In the genomic region with DNA sequence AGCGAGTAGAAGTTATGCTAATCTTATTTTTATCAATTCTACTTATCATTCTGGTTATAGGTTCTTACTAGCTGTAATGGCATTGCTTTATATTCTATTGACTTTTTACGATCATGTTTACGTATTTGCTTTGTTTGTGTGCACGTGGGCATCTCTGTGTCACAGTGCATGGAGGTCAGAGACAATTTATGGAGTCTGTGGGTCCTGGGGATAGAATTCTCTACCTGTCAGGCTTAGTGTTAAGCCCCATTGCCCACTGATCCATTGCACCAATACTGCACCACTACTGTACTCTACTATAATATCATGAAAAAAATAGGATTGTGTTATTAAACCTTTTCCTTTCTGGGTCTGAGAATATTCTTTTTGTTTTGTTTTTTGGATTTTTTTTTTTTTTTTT, we compare ENCODE assay signal across 12 mouse cellular contexts.
"Had no signal": no experiment of that assay in that cellular context is flagged by ENCODE, and none has a peak within 500 bp of the region (broad histone marks: within the 10 kb centered on the region; RNA-seq: fewer than 3 reads in every experiment).

No protein-coding gene starts in this region.

- H3K9ac ChIP-seq: hindbrain, embryonic 15.5 days; limb, embryonic 13.5 days; lung, embryonic 15.5 days; midbrain, embryonic 15.5 days had no signal

- ATAC-seq: intestine, embryonic 16.5 days; midbrain, embryonic 15.5 days had no signal

- H3K9me3 ChIP-seq: hindbrain, embryonic 15.5 days; limb, embryonic 13.5 days; lung, embryonic 15.5 days; megakaryocyte, embryonic 14.5 days; midbrain, embryonic 15.5 days had no signal

- H3K4me2 ChIP-seq: limb, embryonic 13.5 days; lung, embryonic 15.5 days; midbrain, embryonic 11.5 days; midbrain, embryonic 15.5 days had no signal

- H3K4me3 ChIP-seq: hindbrain, embryonic 15.5 days; limb, embryonic 13.5 days; lung, embryonic 15.5 days; megakaryocyte, embryonic 14.5 days; midbrain, embryonic 15.5 days had no signal

- H3K27me3 ChIP-seq: hindbrain, embryonic 15.5 days; limb, embryonic 13.5 days; lung, embryonic 15.5 days; megakaryocyte, embryonic 14.5 days; midbrain, embryonic 15.5 days had no signal

- H3K4me1 ChIP-seq: lung, embryonic 15.5 days had no signal

- DNase-seq: left cerebral cortex, postnatal 4 days; lung, postnatal 14 days; right cerebral cortex, postnatal 25 days; thymus, postnatal 4 days had no signal

- H3K27ac ChIP-seq: hindbrain, embryonic 15.5 days; limb, embryonic 13.5 days; lung, embryonic 15.5 days; macrophage; midbrain, embryonic 15.5 days had no signal

- H3K36me3 ChIP-seq: limb, embryonic 13.5 days; lung, embryonic 15.5 days; midbrain, embryonic 15.5 days had no signal
